Mouse (Mus musculus) brain, adult 2 months (tissue): Measurements from ENCODE around the gene Zzz3.

Experiments
- DNase-seq: peaks from one replicate; pipeline ENCODE4 v3.0.0; 2011; ENCODE audit warnings: low read depth, low spot score

Zzz3 gene

GRCm38 (mm10) chr3:152466849-152467248, 71.6 kb downstream of the Zzz3 start:
- no peak for DNase-seq

- no peak for DNase-seq
These were observed 72.0 kb downstream of the Zzz3 start for GRCm38 (mm10) chr3:152467312-152467711.

- DNase-seq: no peak
These were observed 72.8 kb downstream of the Zzz3 start for GRCm38 (mm10) chr3:152468032-152468431.

- no peak for DNase-seq
These were observed 73.3 kb downstream of the Zzz3 start for GRCm38 (mm10) chr3:152468569-152469041.

- no peak for DNase-seq
These were observed 74.3 kb downstream of the Zzz3 start for GRCm38 (mm10) chr3:152469423-152470200.

- DNase-seq: no peak
These were observed 75.1 kb downstream of the Zzz3 start for GRCm38 (mm10) chr3:152470347-152470746.

GRCm38 (mm10) chr3:152472676-152473075, 77.4 kb downstream of the Zzz3 start:
- no peak for DNase-seq

GRCm38 (mm10) chr3:152474582-152475277, 79.5 kb downstream of the Zzz3 start:
- peak; percentile 83 for DNase-seq

GRCm38 (mm10) chr3:152475278-152475669, 80.0 kb downstream of the Zzz3 start:
- no peak for DNase-seq

GRCm38 (mm10) chr3:152475894-152476293, 80.6 kb downstream of the Zzz3 start:
- no peak for DNase-seq

- DNase-seq: peak; percentile 69
These were observed 82.7 kb downstream of the Zzz3 start for GRCm38 (mm10) chr3:152477796-152478527.

- DNase-seq: peak; percentile 50
These were observed 83.5 kb downstream of the Zzz3 start for GRCm38 (mm10) chr3:152478599-152479435.

GRCm38 (mm10) chr3:152480336-152480735, 85.1 kb downstream of the Zzz3 start:
- no peak for DNase-seq

- DNase-seq: no peak
These were observed 86.9 kb downstream of the Zzz3 start for GRCm38 (mm10) chr3:152482182-152482581.

- peak; percentile 42 for DNase-seq
These were observed 88.5 kb downstream of the Zzz3 start for GRCm38 (mm10) chr3:152483800-152484199.

GRCm38 (mm10) chr3:152484206-152484605, 88.9 kb downstream of the Zzz3 start:
- DNase-seq: peak; percentile 81

GRCm38 (mm10) chr3:152488964-152489363, 93.7 kb downstream of the Zzz3 start:
- DNase-seq: no peak

GRCm38 (mm10) chr3:152490423-152490822, 95.2 kb downstream of the Zzz3 start:
- DNase-seq: no peak

GRCm38 (mm10) chr3:152492241-152492640, 97.0 kb downstream of the Zzz3 start:
- no peak for DNase-seq

GRCm38 (mm10) chr3:152493813-152494212, 98.5 kb downstream of the Zzz3 start:
- DNase-seq: no peak

GRCm38 (mm10) chr3:152494667-152495360, 99.5 kb downstream of the Zzz3 start:
- peak; percentile 10 for DNase-seq
